Mouse (Mus musculus): ENCODE data around the gene Wdr17.
"Not testable (repeated sequence)": the region's sequence is repeated elsewhere in the genome, so short reads cannot be mapped to it uniquely, and the experiment has no call there.

Gene Wdr17

DNA sequence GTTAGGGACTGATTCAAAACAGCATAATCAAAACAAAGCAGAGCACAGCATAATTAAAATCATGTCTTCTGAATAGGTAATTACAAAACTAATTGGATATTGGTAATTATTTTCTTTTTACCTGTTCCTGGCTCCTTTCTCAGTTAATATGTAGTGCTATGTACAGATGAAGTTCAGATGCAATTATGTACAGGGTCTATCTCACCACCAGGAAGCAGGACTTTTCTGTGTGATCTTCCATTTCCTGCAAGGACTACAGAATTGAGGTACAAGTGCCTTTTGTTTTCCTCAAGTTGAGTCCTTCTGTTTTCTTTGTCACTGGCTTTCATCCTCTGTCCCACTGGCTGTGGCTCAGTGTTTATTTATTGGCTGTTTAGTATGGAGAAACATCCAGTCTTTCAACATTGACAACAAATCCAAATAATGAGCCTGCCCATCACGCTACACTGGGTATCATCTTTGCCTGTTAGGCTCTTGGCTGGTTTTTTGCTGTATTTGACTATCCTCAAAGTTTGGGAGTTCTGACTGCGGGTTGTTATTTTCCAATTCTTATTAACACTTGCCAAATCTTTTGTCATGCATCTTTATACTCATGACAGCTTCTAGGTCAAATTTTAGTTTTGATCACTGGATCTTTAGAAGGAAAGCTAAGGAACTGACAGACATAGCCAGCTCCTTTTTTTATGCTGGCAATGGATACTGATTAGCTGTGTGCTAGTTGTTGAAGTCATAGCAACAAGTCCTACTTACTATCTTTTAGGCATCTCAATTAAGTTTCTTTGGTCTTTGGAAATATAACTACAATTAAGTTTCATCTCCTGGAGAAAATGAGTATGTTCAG is 94.9 kb downstream of the Wdr17 start:
- no peak for DNase-seq (ENCODE audit: extremely low spot score)

DNA sequence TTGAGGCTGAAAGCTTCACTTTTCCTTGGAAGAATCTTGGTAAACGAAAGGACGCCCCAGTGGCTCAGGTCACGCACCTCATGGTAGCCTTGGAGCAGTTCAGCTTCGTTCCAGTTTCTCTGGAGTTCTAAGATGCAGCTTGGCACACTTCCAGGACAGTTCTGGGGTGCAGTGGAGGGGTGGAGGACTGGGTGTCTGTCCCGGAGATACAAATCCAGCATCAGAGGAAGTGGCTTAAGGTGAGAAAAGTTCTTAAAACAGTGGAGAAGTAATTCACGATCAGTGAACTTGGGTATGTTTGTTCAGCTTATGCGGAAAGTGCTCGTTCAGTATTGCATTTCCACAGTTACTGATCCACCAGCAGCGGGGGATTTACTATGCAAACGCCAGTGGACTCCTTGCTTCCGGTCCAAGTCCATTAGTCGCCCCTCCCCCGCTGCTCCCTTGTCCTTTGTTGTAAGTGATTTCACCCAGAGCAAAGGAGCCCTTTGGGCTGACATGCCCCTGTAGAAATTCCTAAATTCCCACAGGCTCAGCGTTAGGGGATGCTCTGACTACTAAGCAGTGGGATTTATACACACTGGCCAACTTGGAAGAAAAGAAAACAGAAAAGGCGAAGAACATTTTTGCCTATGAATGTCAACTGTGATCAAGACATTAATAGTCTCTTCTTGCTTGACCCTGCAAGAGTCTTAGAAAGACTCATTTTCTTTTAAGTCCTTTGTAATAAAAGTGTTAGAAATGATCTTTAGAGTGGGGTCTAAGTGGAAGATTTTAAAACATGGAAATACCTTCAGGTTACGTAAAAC is 106.6 kb downstream of the Wdr17 start:
- DNase-seq (ENCODE audit: extremely low spot score): peak; percentile 68

DNA sequence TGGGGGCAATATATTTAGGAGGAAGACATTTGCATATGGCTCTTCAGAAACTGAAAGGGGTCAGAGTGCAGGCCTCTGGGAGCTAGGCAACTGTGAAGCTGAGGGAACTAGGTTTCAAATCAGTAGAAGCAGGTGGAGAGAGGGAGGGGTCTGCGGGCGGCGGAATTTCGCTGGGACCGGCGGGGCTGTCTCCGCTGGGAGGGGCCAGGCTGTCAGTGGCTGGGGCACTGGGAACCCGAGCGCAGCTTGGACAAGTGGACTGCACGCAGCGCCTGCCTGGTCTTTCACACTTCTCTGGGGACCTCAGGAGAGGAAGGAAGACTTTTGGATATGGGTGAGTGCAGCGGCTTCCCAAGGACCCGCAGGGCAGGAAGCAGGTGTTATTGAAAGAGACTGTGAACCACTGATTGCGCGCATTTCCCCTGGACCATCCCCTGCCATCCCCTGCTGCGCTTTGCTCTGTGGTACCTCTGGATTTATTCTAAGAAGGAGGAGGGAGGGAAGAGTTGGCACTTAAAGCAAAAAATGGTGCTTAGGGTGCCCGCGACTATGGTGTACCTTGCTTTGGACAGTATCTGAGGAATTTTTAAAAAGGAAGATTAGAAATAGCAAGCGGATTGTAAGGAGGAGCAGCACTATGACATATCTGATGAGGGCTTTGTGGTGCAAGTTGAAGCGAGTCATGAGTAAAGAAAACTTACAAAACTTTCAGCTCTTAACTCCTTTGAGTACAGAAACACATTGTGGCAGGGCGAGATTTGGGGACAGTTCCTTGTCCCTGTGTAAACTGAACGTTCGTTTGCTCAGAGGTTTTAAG is 107.5 kb downstream of the Wdr17 start:
- peak; percentile 61 for DNase-seq (ENCODE audit: extremely low spot score)

DNA sequence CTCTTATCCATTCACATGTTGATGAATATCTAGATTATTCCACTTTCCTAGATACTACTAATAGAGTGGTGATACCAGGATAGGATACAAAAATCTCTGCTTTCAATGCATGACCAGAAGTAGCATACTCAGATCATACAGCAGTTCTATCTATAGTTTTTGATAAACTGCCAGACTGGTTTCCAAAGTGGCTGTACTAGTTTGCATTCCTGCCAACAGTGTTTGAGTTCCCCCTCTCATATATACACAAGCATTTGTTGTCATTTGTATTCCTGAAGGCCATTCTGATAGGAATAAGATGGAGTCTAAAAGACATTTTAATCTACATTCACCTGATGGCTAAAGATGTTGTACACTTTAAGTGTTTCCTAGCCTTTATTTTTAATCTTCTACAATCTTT is 110.0 kb downstream of the Wdr17 start:
- no peak for DNase-seq (ENCODE audit: extremely low spot score)

DNA sequence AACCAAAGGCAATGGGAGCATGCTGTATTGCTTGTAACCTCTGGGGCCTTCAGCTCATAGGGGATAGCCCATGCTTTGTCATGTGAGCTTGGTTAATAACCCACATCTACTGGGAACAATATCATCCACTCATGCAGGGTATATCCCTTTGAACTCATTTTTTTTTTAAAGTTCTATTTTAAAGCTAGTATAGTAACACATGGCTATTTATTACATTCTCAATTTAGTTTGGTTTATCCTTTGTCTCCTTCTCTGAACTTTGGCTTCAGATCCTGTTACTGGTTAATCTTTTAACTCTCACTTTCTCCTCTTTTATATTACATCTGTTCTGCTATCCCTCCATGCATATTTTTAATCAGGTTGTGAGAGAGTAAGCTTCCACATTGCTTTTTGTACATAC is 110.7 kb downstream of the Wdr17 start:
- no peak for DNase-seq (ENCODE audit: extremely low spot score)

DNA sequence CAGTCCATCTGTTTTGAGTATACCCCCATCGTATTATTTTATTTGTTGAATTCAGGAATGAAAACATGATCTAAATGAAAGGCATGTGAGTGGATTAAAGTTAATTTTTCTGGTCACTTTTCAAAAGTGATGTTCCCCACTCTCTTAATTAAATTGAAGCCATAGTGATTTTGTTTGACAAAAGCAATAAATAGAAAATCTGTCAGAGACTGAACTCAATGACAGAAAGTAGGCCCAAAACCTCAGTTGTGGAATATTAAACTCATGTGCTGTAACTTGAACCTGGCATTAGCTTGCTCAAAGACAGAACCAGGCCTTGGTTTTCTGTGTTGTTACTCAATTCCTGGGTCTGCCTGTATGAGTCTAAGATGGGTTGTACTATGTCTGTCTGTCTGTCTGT is 129.3 kb downstream of the Wdr17 start:
- no peak for DNase-seq (ENCODE audit: extremely low spot score)

DNA sequence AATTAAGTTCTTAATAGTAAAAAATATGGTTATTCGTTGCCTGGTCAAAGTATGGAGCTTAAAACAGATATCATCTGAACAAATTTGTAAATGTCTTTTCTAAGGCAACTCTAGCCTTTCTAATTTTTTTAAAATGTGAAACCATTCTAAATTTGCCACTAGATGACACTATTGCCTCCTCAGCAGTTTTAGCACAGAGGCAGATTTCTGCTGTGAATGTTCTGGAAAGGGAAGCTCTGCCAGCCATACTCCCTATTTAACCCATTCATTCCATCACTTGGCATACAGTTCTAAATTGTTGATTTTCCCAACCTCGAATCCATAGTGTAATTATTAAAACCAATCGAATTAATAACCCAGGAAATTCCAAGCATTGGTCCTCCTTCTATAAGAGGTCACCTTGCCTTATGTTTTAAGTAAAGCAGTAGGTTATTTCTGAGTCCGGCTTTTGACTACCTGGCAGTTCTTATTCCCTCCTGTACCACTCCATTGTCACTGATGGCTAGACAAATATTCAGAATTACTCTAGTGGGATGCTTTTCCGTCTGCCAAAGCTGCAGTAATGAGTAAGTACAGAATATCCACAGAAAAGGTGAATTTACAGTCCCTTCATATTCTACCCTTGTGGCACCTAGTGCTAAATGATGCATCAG is 150.2 kb downstream of the Wdr17 start:
- no peak for DNase-seq (ENCODE audit: extremely low spot score)

DNA sequence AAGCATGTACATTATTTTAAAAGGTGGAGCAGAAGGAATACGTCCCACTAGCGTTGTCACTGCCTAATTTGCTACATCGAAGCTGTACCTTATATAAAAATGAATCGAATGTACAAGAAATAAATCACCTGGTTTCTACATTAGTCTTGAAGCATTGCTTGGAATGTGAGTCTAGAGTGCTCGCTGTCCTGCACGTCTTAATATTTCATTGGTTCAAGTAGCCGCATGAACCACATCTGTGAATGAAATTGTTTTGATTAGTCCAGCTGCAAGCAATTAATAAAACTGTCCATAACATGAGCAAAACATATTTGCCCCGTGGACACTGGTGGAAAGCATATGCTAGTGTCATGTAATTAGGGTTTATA is 162.3 kb downstream of the Wdr17 start:
- no peak for DNase-seq (ENCODE audit: extremely low spot score)

DNA sequence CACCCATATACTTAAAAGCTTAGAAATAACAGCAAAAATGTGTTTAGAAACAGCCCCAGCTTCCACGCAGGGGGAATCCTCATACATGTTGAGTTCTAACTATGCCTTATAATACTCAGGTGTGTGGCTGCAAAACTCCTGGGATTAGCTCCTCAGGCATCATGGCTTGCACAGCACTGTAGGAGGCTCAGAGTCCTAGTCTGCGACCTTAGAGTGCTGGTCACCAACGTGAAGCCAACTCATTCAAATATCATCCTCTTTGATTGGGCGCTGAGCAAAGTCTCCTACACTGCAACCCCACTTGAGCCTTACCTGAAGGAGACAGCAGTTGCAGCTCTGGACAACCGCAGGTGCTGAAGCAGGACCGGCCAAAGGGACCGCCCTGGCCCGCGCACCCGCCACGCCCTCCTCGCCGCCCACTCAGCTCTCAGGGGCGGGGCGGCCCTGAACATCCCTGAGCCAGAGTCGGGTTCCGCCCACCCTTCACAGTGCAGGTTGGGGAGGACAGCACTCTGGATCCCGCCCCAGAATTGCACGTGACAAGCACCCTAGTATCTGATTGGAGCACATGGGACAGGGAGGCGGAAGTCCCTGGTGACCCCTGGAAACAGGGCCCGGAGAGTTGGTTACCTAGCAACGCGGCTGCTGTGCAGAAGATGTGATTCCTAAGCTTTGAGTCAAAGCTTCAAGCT is 162.9 kb downstream of the Wdr17 start:
- peak; percentile 92 for DNase-seq (ENCODE audit: extremely low spot score)

DNA sequence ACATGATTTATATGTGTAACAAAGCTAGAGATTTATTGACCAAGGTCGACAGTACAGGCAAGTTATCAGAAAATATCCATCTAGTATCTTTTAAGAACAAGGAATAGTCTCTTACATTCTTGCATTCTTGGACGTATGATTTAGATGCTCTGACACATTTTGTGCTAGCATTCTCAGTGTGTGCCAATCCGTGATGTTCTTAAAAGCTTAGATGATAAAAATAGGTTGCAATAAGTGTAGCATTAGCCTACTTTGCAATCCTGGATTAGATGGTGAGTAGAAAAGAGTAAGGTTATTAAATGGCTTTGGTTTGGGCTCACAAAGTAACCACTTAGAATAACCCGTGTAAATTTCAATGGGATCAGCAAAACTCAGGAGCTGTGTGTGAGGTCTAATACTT is 168.5 kb downstream of the Wdr17 start:
- no peak for DNase-seq (ENCODE audit: extremely low spot score)

DNA sequence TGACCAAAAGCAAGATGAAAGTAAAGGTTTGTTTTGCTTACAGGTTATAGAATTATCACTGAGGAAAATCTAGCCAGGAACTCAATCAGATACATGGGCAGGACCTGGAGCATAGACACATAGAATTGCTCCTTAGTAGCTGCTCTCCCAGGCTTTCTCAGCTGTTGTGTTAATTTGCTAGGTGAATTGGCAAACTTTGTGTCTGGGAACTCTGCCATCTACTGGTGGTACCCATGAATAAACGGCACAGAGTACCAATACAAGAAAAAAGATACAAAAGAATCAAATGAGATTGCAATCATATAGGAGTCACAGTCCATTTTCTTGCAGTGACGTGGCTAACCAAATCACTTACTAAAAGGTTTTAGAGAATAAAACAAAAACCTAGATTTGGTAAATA is 181.2 kb downstream of the Wdr17 start:
- DNase-seq (ENCODE audit: extremely low spot score): peak; percentile 6

DNA sequence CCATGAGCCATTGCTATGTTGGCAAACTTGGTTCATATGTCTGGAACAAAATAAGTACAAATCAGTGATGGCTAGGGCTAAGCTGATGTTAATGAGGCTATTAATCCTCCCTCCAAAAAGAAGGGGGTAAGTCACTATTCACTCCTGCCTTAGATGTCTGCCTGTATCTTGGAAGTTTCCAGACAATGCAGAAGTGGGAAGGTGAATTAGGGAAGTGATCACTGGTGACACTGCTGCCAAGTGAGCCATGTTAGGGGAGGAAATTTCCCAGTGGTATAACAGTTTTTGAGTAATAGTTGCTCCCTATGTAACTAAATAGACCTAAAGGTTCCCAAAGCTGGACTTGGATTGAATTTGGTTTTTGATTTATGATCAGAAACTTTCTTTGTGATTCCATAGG is 215.2 kb downstream of the Wdr17 start:
- DNase-seq (ENCODE audit: extremely low spot score): no peak

DNA sequence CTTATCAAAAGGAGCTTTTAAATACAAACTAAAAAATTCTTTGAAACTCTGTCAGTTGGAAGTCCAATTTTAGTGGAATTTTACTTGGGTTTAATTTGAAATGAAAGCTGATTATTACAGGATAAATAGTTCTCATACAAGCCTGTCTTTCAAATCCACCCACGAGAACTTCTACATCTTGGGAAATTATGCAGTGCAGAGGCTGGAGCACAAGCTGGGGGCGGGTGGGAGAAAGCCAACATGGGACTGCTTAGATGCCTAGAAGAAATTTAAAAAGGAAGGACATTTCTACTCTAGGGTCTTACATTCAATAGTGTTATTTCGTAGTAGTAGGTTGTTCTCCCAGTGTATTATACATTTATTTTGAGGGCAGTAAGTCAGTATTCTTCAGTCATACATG is 219.2 kb downstream of the Wdr17 start:
- no peak for DNase-seq (ENCODE audit: extremely low spot score)

DNA sequence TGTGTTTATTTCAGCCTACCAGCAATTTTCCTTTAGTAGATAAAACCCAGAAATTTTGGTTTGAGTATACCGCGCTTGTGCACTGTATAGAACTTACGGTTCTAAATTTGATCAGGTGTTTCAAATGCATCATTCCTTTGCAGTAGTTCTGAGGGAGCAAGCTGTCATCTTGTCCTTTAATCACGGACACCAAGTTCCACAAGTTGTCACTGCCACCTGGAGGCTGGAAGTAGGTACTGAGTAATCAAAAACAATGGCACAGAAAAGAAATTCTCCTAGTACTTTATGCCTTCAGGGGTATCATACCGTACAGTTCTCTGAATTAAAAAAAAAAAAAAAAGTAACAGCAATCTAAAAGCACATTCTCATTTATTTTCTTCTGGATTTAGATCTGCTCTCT is 226.3 kb downstream of the Wdr17 start:
- peak; percentile 22 for DNase-seq (ENCODE audit: extremely low spot score)

DNA sequence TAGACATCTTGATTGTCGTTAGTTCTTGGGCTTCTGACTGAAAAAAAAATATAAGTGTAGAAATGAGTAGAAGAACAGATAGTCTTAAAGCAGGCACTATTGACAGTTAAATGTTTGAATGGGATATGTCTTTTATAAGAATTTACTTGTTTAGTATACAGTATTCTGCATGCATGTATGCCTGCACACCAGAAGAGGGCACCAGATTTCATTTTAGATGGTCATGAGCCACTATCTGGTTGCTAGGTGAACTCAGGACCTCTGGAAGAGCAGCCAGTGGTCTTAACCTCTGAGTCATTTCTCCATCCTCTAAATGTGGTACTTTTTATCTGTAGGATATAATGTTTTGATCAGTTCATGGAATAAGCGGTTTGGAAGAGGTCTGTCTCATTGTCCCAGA is 227.3 kb downstream of the Wdr17 start:
- DNase-seq (ENCODE audit: extremely low spot score): no peak

DNA sequence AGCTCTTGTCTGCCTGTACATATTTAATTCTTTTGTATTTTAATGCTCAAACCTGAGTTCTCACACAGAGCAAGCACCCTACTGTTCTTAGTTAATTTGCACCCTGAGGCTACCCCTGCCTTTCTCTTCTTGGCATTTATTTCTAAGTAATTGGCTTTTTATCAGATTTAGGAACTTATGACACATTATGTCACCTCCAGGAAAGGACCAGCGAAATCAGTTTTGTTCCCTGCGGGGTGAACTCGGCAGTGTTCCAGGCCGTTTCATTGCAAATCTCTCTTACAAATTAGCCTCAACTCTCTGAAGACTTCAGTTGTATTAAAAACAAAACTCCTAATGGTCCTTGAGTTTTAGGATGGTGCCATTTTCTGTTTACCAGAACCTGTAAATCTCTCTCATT is 248.3 kb downstream of the Wdr17 start:
- no peak for DNase-seq (ENCODE audit: extremely low spot score)

DNA sequence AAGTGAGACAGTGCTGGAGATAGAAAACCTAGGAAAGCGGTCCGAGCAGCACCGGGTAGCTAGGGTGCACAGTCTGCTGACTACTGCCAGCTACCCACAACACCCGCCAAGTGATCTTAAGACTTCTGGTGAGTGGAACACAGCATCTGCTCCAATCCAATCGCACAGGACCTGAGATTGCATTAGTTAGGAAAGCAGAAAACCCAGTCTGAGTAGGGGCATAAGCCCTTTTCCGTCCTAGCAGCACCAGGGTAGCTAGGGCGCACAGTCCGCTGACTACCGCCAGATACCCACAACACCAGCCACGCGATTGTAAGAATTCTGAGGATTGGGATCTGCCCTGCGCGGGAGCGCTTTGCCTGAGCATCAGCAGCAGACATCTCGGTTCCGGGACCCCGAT is 270.3 kb downstream of the Wdr17 start:
- DNase-seq (ENCODE audit: extremely low spot score): not testable (repeated sequence)

DNA sequence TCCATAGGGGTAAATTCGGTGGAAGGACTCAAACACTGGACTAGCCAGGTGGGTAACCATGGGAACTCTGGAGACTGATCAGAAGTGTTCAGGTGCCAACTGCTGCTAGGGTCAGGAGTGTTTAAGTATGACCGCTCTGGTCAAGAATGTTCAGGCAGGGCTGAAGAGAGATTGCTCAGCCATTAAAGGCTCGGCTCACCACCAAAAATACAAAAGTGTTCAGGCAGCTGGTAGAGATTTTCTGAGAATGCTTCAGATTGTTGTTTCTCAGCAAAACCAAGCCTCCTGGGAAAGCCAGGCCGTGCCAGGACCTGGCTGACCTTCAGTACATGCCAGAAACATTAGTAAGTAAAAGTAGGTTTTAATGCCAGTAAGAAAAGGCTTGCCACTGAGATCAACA is 276.7 kb downstream of the Wdr17 start:
- DNase-seq (ENCODE audit: extremely low spot score): no peak

DNA sequence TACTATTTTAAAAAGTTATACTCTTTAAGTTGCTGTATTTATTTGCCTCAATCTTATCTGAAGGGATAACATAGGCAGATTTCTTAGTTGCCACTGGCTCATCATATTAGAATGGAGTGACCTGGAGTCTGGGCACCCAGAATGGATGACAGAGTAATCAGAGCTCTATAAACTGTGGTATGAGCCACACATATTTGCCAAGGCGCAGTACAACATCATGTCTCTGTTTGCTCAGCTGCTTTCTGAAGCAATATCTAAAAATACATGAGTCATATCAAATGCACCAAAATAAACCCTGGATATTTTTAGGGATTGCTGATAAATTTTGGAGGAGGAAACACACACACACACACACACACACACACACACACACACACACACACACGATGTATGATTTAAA is 277.6 kb downstream of the Wdr17 start:
- no peak for DNase-seq (ENCODE audit: extremely low spot score)

DNA sequence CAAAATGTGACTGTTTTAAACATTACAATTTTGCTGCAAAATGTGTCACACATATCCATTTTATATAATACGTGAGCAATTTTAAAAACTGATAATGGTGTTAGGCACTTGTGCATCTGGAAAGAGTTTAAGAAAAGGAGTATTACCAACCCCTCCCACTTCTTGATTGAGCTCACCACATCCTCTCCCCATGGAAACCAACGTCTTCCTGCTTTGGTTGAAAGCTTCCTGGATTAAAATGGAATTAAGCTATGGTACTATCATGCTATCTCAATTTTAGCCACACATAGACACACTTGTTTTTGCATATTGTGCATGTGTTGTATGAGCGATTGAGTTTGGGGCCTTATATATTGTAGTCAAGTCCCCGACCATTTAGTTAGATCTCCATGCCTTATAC is 283.5 kb downstream of the Wdr17 start:
- no peak for DNase-seq (ENCODE audit: extremely low spot score)

DNA sequence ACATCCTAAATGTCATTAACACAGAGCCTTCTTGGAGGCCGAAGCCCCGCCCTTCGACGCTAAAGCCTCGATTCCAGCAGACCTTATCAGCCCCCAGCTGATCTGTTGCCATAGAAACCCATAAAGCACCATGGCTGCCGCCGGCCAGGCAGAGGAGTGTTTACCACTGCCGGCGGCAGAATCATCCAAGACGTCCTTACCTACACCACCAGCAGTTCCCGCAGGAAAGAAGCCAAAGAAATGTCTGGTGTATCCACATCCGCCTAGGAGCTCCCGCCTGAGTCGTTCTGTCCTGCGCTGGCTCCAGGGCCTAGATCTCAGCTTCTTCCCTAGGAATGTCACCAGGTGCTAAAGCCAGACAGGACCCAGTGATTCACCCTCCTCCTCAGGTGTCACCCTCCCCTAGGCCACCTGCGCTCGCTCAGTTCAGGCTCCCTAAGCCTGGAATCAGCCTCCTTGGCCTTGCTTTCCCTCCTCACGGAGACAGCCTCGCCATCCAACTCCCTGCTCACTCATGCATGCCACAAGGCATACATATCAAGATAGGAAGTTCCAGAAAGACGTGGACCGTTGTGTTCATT is 286.2 kb downstream of the Wdr17 start, which contains the start of gene Spata4:
Spata4 (plus strand) TSS at position 111 of the 581 bp plus-strand sequence.
- peak; percentile 50 for DNase-seq (ENCODE audit: extremely low spot score)

Data from embryo, embryonic 9.5 days (tissue).